Mouse (Mus musculus): ENCODE measurements around the gene Pxn. TPM values are rescaled to one million over a fixed set of nuclear protein-coding genes. Genes with fewer than 3 reads are reported as not detected.
"Not testable (repeated sequence)": the region's sequence is repeated elsewhere in the genome, so short reads cannot be mapped to it uniquely, and the experiment has no call there.

The Pxn gene
- polyA plus RNA-seq, 1 experiment from 2014 or later, result 50.6 TPM

DNA sequence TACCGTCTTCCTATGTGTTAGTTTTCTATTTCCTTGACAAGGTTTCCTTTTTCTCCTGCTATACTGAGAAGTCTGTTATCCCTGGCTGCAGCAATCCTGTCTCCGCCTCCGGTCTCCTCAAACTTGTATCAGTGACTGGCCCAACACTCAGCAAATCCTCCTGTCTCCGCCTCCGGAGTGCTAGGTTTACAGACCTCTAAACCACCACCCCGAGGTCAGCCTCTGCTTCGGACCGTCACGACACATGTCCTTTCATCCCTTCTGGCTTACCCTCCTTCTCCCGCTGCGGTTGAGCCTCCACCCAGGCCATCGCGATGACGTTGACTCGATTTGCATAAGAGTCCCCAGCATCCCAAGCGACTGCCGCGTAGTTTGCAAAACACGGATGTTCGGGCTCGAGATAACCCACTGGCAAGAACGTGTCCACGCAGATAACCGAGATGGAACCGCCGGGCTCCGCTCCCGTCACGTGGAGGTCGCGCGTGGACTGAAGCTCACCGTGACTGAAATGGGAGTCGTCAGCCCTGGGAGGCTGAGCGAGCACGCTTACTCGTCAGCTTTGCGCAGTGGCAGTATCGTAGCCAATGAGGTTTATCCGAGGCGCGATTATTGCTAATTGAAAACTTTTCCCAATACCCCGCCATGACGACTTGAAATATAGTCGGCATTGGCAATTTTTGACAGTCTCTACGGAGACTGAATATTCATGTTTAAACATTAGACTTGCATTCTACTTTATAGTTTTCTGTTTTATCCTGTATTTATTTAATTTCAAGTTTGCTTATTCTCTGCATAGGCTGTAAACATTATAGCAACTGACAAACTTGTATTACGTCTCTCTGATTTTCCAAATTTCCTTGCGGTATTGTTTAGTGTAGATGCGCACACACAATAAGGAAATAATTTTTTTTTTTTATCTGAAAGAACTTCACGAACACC lies 16.5 kb upstream of the Pxn start:
- WGBS, result under 1% methylated on average over 50 of the region's 50 CpGs

GRCm38 (mm10) chr5:115490638-115491000 lies 15.9 kb upstream of the Pxn start:
- 0 out of 2 replicates have a peak overlapping the region, but pooled peaks have one; percentile 13 for H3K4me3 ChIP-seq
- peak; percentile 39 for DNase-seq (ENCODE audit: low spot score)
- WGBS, result 12% methylated on average over 8 of the region's 8 CpGs

More for the DNA sequence above, 16.5 kb upstream of the Pxn start:
- H3K27me3 ChIP-seq (replicated peaks; ENCODE audit: low read depth, poor library complexity, severe bottlenecking), result no peaks in the 10 kb centered on the region
- H3K27ac ChIP-seq (replicated peaks), result peak overlapping the region; percentile 100
- H3K4me1 ChIP-seq, result peaks cover 35% of the 10 kb centered on the region
- no peaks in the 10 kb centered on the region for H3K36me3 ChIP-seq (replicated peaks)
- peak overlapping the region; percentile 53 for H3K4me3 ChIP-seq
- no peaks in the 10 kb centered on the region for H3K9me3 ChIP-seq
- DNase-seq (ENCODE audit: low spot score), result peak; percentile 89

DNA sequence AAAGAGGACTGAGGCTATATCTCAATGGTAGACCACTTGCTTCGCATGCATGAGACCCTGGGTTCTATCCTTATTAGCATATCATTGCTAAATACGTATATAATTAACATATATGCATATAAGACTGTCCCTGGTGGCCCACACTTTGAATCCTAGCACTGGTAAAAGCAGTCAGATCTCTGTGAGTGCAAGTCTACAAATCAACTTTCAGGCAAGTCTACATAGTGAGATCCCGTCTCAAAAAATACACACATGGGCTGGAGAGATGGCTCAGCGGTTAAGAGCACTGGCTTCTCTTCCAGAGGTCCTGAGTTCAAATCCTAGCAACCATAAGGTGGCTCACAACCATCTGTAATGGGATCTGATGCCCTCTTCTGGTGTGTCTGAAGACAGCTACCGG lies 15.4 kb upstream of the Pxn start:
- no peaks in the 10 kb centered on the region for H3K27me3 ChIP-seq (replicated peaks; ENCODE audit: low read depth, poor library complexity, severe bottlenecking)
- no peak for DNase-seq (ENCODE audit: low spot score)
- H3K9me3 ChIP-seq, result no peaks in the 10 kb centered on the region
- H3K4me1 ChIP-seq, result peaks cover 35% of the 10 kb centered on the region
- no peak overlapping the region for H3K4me3 ChIP-seq
- no peaks in the 10 kb centered on the region for H3K36me3 ChIP-seq (replicated peaks)
- no peak overlapping the region for H3K27ac ChIP-seq (replicated peaks)
- 34% methylated on average over 5 of the region's 5 CpGs for WGBS

More at GRCm38 (mm10) chr5:115490638-115491000, 15.9 kb upstream of the Pxn start:
- Histone ChIP-seq H3K27me3 (replicated peaks; ENCODE audit: low read depth, poor library complexity, severe bottlenecking) (no peaks in the 10 kb centered on the region), H3K9me3 (no peaks in the 10 kb centered on the region), H3K27ac (replicated peaks) (no peak overlapping the region), H3K36me3 (replicated peaks) (no peaks in the 10 kb centered on the region), H3K4me1 (peaks cover 35% of the 10 kb centered on the region)

DNA sequence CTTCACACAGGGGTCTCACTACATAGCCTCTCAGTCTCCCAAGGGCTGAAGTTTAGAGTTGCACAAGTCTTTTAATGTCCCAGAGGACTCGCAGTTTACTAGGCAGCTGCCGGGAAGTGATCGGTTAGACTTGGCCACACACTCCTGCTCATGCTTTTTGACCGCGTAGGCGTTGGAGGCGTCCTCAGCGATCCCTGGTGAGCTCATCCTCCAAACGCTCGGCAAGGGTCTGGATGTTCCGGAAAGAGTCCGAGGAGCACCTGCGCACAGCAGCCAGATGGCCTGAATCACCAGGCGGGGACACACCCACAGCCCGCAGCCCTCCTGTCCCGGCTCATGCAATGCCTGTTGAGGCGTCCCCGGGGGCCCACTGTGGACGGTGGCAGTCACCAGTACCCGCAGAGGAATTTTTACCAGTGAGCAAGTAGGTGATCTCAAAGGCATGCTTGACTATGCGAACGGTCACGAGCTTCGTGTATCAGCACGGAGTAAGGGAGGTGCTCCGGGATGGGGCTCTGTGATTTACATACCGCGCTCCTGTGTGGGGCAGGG lies 14.6 kb upstream of the Pxn start:
- H3K9me3 ChIP-seq, result no peaks in the 10 kb centered on the region
- H3K4me1 ChIP-seq, result peaks cover 35% of the 10 kb centered on the region
- H3K36me3 ChIP-seq (replicated peaks), result no peaks in the 10 kb centered on the region
- 6% methylated on average over 28 of the region's 28 CpGs for WGBS
- H3K4me3 ChIP-seq, result peak overlapping the region; percentile 49
- peak overlapping the region; percentile 54 for H3K27ac ChIP-seq (replicated peaks)
- no peaks in the 10 kb centered on the region for H3K27me3 ChIP-seq (replicated peaks; ENCODE audit: low read depth, poor library complexity, severe bottlenecking)
- peak; percentile 65 for DNase-seq (ENCODE audit: low spot score)

DNA sequence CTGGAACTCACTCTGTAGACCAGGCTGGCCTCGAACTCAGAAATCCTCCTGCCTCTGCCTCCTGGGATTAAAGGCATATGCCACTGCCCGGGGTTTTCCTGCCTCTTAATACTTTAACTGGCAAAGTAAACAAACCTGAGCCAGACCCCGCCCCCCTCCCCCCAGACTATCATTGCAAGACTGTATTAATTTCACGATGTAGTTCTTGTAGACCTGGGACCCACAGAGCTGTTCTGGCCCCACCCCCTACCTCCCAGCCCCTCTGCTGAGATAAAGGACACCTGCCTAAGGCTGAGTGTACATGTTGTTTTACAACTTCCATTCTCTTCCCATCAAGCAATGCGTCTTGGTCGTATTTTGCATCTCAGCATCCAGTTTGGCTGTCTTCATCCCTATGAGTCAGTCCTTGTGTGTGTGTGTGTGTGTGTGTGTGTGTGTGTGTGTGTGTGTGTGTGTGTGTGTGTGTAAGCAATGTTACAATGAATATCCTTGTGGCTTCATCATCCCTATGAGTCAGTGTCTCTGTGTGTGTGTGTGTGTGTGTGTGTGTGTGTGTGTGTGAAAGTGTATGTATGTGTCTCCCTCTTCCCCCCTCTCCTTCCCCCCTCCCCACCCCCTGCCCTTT lies 13.7 kb upstream of the Pxn start:
- 68% methylated on average over 6 of the region's 6 CpGs for WGBS
- no peaks in the 10 kb centered on the region for H3K36me3 ChIP-seq (replicated peaks)

DNA sequence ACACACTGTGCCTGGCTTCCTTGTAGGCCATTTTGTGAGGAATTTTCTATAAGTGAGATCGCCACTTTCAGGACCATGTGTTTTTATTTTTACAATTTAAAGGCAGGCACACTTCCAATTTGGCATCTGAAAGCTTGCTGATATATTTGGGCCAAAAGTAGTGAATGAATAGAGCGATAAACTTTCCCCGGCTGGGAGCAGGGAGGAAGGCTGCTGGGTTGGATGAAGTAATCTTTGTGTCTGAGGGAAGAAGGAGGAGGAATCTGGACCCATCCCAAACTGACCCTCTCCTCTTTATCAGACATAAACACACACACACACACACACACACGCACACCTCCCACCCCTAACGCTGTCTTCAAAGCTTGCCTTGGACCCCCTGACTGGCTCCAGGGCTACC lies 13.0 kb upstream of the Pxn start:
- no peak for DNase-seq (ENCODE audit: low spot score)
- H3K9me3 ChIP-seq, result no peaks in the 10 kb centered on the region
- H3K36me3 ChIP-seq (replicated peaks), result no peaks in the 10 kb centered on the region
- H3K27ac ChIP-seq (replicated peaks), result 0 out of 2 replicates have a peak overlapping the region, but pooled peaks have one; percentile 51
- H3K27me3 ChIP-seq (replicated peaks; ENCODE audit: low read depth, poor library complexity, severe bottlenecking), result no peaks in the 10 kb centered on the region
- H3K4me1 ChIP-seq, result peaks cover 35% of the 10 kb centered on the region
- 51% methylated on average over 5 of the region's 5 CpGs for WGBS
- no peak overlapping the region for H3K4me3 ChIP-seq

More for the DNA sequence above, 13.7 kb upstream of the Pxn start:
- no peak overlapping the region for H3K4me3 ChIP-seq
- H3K4me1 ChIP-seq, result peaks cover 35% of the 10 kb centered on the region
- H3K27ac ChIP-seq (replicated peaks), result no peak overlapping the region
- DNase-seq (ENCODE audit: low spot score), result no peak
- no peaks in the 10 kb centered on the region for H3K9me3 ChIP-seq
- no peaks in the 10 kb centered on the region for H3K27me3 ChIP-seq (replicated peaks; ENCODE audit: low read depth, poor library complexity, severe bottlenecking)

DNA sequence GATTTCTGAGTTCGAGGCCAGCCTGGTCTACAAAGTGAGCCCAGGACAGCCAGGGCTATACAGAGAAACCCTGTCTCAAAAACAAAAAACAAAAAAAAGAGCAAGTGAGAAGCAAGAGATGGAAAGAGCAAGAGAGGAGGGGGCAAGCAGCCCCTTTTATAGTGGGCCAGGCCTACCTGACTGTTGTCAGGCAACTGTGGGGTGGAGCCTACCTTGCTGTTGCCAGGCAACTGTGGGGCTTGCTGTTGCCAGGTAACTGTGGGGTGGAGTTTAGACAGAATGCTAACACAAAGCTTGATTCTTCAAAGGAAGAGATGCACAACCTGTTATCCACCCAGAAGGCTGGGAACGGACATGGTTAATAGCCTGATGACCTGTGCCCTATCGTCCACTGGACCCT lies 10.9 kb upstream of the Pxn start:
- H3K27me3 ChIP-seq (replicated peaks; ENCODE audit: low read depth, poor library complexity, severe bottlenecking); H3K36me3 ChIP-seq (replicated peaks); H3K27ac ChIP-seq (replicated peaks); H3K9me3 ChIP-seq; H3K4me3 ChIP-seq; DNase-seq (ENCODE audit: low spot score): not testable (repeated sequence)
- 87% methylated on average over 3 of the region's 3 CpGs for WGBS
- H3K4me1 ChIP-seq, result peaks cover 28% of the 10 kb centered on the region

- Histone ChIP-seq H3K27me3 (replicated peaks; ENCODE audit: low read depth, poor library complexity, severe bottlenecking) (no peaks in the 10 kb centered on the region), H3K9me3 (no peaks in the 10 kb centered on the region), H3K36me3 (replicated peaks) (no peaks in the 10 kb centered on the region), H3K27ac (replicated peaks) (no peak overlapping the region), H3K4me1 (peaks cover 18% of the 10 kb centered on the region), H3K4me3 (no peak overlapping the region)
- WGBS, result 82% methylated on average over 7 of the region's 7 CpGs
- DNase-seq (ENCODE audit: low spot score), result no peak
Observed at GRCm38 (mm10) chr5:115497033-115497432, 9.4 kb upstream of the Pxn start.

DNA sequence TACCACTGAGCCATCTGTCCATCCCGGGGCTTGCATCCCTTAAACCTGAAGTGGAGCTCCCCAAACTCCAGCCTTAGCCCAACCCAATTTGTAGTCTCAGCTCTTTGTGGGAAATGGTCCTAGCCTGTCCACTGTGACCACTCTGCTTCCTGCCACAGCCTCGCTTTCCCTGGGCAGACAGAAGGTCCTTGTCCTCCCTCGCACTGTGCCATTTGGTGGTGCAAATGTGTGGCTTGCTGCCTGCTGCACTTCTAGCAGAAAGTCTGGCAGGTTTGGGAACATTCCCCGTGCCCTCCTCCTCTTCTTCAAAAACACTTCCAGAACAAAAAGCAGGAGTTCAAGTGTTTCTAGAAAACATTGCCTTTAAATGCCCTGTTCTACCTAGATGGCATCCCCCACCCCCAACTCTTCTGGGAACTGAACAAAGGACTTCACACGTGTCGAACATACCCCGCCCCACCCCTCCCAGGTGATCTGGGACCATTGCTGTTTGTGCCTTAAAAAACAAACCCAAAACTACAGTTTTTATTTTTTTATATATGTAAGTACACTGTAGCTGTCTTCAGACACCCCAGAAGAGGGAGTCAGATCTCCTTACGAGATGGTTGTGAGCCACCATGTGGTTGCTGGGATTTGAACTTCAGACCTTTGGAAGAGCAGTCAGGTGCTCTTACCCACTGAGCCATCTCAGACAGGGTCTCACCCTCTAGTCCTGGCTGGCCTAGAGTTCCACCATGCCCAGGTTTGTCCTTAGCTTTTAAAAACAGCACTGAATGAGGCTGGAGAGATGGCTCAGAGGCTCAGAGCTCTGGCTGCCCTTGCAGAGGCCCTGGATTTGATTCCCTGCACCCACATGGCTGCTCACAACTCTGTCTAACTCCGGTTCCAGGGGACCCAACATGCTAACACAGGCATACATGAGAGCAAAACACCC lies 7.9 kb upstream of the Pxn start:
- H3K4me1 ChIP-seq, result peaks cover 10% of the 10 kb centered on the region
- 57% methylated on average over 9 of the region's 9 CpGs for WGBS

DNA sequence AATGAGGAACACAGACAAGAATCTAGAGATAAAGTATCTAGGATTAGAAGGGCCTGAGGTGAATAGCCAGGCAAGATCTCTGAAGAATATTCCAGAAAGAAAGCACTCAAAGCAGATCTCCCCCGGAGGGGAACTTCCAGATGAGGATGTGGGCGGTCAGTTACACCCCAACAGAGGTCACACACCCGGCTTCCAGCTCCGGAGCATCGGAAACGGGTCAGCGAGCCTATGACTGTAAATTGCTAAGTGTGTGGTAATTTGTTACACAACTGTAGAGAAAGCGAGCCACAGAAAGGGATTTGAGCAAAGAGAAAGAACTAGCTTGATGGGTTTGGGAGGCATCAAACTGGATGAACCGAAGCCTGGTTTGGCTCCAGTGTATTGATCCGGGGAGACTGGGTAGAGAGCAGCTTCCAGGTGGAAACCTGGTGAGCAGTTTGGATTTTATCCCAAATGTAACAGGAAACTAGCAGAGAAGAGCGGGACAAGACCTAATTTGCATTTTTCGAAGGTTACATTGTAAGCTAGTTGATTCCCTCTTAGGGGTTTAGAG lies 6.0 kb upstream of the Pxn start:
- no peaks in the 10 kb centered on the region for H3K27me3 ChIP-seq (replicated peaks; ENCODE audit: low read depth, poor library complexity, severe bottlenecking)
- no peak overlapping the region for H3K4me3 ChIP-seq
- H3K27ac ChIP-seq (replicated peaks), result no peak overlapping the region
- 0 out of 2 replicates have a peak, but pooled peaks cover 5% of the 10 kb centered on the region for H3K4me1 ChIP-seq
- no peaks in the 10 kb centered on the region for H3K9me3 ChIP-seq
- WGBS, result 88% methylated on average over 12 of the region's 12 CpGs
- no peaks in the 10 kb centered on the region for H3K36me3 ChIP-seq (replicated peaks)
- no peak for DNase-seq (ENCODE audit: low spot score)

More for the DNA sequence above, 7.9 kb upstream of the Pxn start:
- Histone ChIP-seq H3K27ac (replicated peaks) (no peak overlapping the region), H3K27me3 (replicated peaks; ENCODE audit: low read depth, poor library complexity, severe bottlenecking) (no peaks in the 10 kb centered on the region), H3K4me3 (no peak overlapping the region), H3K36me3 (replicated peaks) (no peaks in the 10 kb centered on the region), H3K9me3 (no peaks in the 10 kb centered on the region)
- DNase-seq (ENCODE audit: low spot score), result no peak

GRCm38 (mm10) chr5:115503035-115503434 lies 3.4 kb upstream of the Pxn start:
- Histone ChIP-seq H3K9me3 (no peaks in the 10 kb centered on the region), H3K4me3 (no peak overlapping the region), H3K4me1 (peaks cover 22% of the 10 kb centered on the region), H3K27me3 (replicated peaks; ENCODE audit: low read depth, poor library complexity, severe bottlenecking) (no peaks in the 10 kb centered on the region), H3K27ac (replicated peaks) (no peak overlapping the region), H3K36me3 (replicated peaks) (no peaks in the 10 kb centered on the region)
- 61% methylated on average over 12 of the region's 12 CpGs for WGBS
- no peak for DNase-seq (ENCODE audit: low spot score)

Data from embryonic facial prominence, embryonic 10.5 days (tissue).